Mouse (Mus musculus) stomach, postnatal 0 days (tissue): Measurements from ENCODE around the gene Llph. TPM values are rescaled to one million over a fixed set of nuclear protein-coding genes. Genes with fewer than 3 reads are reported as not detected.

Experiments used
- ATAC-seq: fragments of 200-750 bp; cut with Nextera tagmentation; 2 replicates; pipeline ENCODE4 v1.8.0; 2017; ENCODE audit not compliant: low FRiP score, low TSS enrichment
- DNase-seq: peaks from one replicate; pipeline ENCODE4 v3.0.0-alpha.2; 2016; ENCODE audit warnings: low spot score
- H3K27ac ChIP-seq: fragments of 300-500 bp; sonication (generic); replicated peaks from 2 replicates; pipeline ENCODE4 v1.5.1; 2014; ENCODE audit warnings: mild to moderate bottlenecking, control low read depth
- H3K27me3 ChIP-seq: fragments of 300-500 bp; sonication (generic); 2 replicates; pipeline ENCODE4 v1.6.1; 2014; ENCODE audit warnings: low read length; ENCODE audit not compliant: control insufficient read depth, insufficient read depth
- H3K36me3 ChIP-seq: fragments of 300-500 bp; sonication (generic); 2 replicates; pipeline ENCODE4 v1.6.1; 2014; ENCODE audit warnings: low read length, mixed read lengths; ENCODE audit not compliant: control insufficient read depth, insufficient read depth
- H3K4me1 ChIP-seq: fragments of 300-500 bp; sonication (generic); replicated peaks from 2 replicates; pipeline ENCODE4 v1.6.1; 2014; ENCODE audit warnings: antibody characterized with exemption; ENCODE audit not compliant: control insufficient read depth, insufficient read depth
- H3K4me2 ChIP-seq: fragments of 300-500 bp; sonication (generic); replicated peaks from 2 replicates; pipeline ENCODE4 v1.6.1; 2014; ENCODE audit warnings: low read depth, mild to moderate bottlenecking, control low read depth, moderate library complexity
- H3K4me3 ChIP-seq: fragments of 300-500 bp; sonication (generic); 2 replicates; pipeline ENCODE4 v1.5.1; 2014; ENCODE audit warnings: low read depth, low read length, control low read depth
- H3K9ac ChIP-seq: fragments of 300-500 bp; sonication (generic); 2 replicates; pipeline ENCODE4 v1.6.1; 2014; ENCODE audit warnings: mild to moderate bottlenecking, low read length, control low read depth, mixed read lengths
- H3K9me3 ChIP-seq: fragments of 300-500 bp; sonication (generic); 2 replicates; pipeline ENCODE4 v1.6.1; 2016; ENCODE audit warnings: low read length; ENCODE audit not compliant: control insufficient read depth
- CTCF ChIP-seq: IDR thresholded peaks from 2 replicates; pipeline ENCODE4 v1.5.1; 2016; ENCODE audit warnings: antibody characterized with exemption, low read depth, mild to moderate bottlenecking, moderate library complexity
- EP300 ChIP-seq: optimal IDR thresholded peaks from 2 replicates; pipeline ENCODE3; 2016; ENCODE audit warnings: antibody characterized with exemption
- WGBS: fragments of 180-500 bp; shearing (Covaris S2); extraction: QIAGEN DNeasy Blood & Tissue Kit; methylation state at CpG from one replicate; pipeline ENCODE4 v1.1.7; 2014; 5-methylcytosine and 5-hydroxymethylcytosine counted together
- polyA plus RNA-seq: library from polyadenylated mRNA; unstranded; fragments of >200 nt; fragmentation: Nextera tagmentation; extraction: Ambion mirVana; gene quantifications from 2 replicates; pipeline ENCODE4 v1.2.1, GENCODE M21; 2015

Llph gene
- polyA plus RNA-seq, 1 experiment from 2014 or later = 47.5 TPM

GRCm38 (mm10) chr10:120279482-120280128 lies 52.7 kb downstream of the Llph start:
- no peaks in the 10 kb centered on the region for H3K36me3 ChIP-seq
- ATAC-seq = no peak
- no peak overlapping the region for H3K4me3 ChIP-seq
- no peaks in the 10 kb centered on the region for H3K27me3 ChIP-seq
- no peak overlapping the region for H3K27ac ChIP-seq
- no peaks in the 10 kb centered on the region for H3K4me1 ChIP-seq
- no peak overlapping the region for H3K4me2 ChIP-seq
- H3K9ac ChIP-seq = no peak overlapping the region
- no peaks in the 10 kb centered on the region for H3K9me3 ChIP-seq
- DNase-seq = no peak
- no peak for TF ChIP-seq EP300
- 76% methylated on average over 12 of the region's 12 CpGs for WGBS

- Histone ChIP-seq H3K36me3 (no peaks in the 10 kb centered on the region), H3K4me3 (no peak overlapping the region), H3K4me1 (no peaks in the 10 kb centered on the region), H3K4me2 (no peak overlapping the region), H3K27me3 (no peaks in the 10 kb centered on the region), H3K9ac (no peak overlapping the region), H3K9me3 (no peaks in the 10 kb centered on the region), H3K27ac (no peak overlapping the region)
- TF ChIP-seq CTCF = no peak
- TF ChIP-seq EP300 = no peak
- DNase-seq = no peak
- ATAC-seq = no peak
- 71% methylated on average over 4 of the region's 4 CpGs for WGBS
Observed at GRCm38 (mm10) chr10:120280375-120280774, 53.5 kb downstream of the Llph start.

GRCm38 (mm10) chr10:120281700-120282099 lies 54.8 kb downstream of the Llph start:
- WGBS = 72% methylated on average over 5 of the region's 5 CpGs
- DNase-seq (no peak), ATAC-seq (no peak)
- no peaks in the 10 kb centered on the region for H3K36me3 ChIP-seq
- no peak overlapping the region for H3K9ac ChIP-seq
- H3K4me3 ChIP-seq = no peak overlapping the region
- no peak overlapping the region for H3K4me2 ChIP-seq
- H3K4me1 ChIP-seq = no peaks in the 10 kb centered on the region
- TF ChIP-seq EP300 (no peak), CTCF (no peak)
- no peaks in the 10 kb centered on the region for H3K27me3 ChIP-seq
- no peaks in the 10 kb centered on the region for H3K9me3 ChIP-seq
- no peak overlapping the region for H3K27ac ChIP-seq

Other genes with a start within 250 kb of the Llph start
- 2.7 and 3.1 TPM in 2 replicates for gene Helb, start 114.1 kb upstream of the Llph start, polyA plus RNA-seq
- gene Tmbim4, start 25.5 kb upstream of the Llph start, polyA plus RNA-seq = 178 and 181 TPM in 2 replicates
- 0.74 and 0.75 TPM in 2 replicates for gene Irak3, start 24.9 kb upstream of the Llph start, polyA plus RNA-seq
- 3.1 and 3.6 TPM in 2 replicates for gene Hmga2, start 249.4 kb downstream of the Llph start, polyA plus RNA-seq